Comparison of ENCODE assay signal across 14 mouse cellular contexts in genomic region chr14:25318909-25319308, GRCm38 (mm10).
DNase-seq lines count a peak whose midpoint lies in the region; ATAC-seq and TF ChIP-seq lines count a peak whose summit lies in the region.
"Had no signal": no experiment of that assay in that cellular context is flagged by ENCODE, and none has a peak within 500 bp of the region (broad histone marks: within the 10 kb centered on the region; RNA-seq: fewer than 3 reads in every experiment).

No protein-coding gene starts in this region.

- H3K4me3 ChIP-seq in lung, embryonic 14.5 days (ENCODE audit: low read depth, low read length) = no peak overlapping the region
- no peak overlapping the region for H3K4me3 ChIP-seq in lung, adult 2 months (replicated peaks; ENCODE audit: extremely low read depth, low read depth, low read length)
- no peak overlapping the region for H3K4me3 ChIP-seq in forebrain, embryonic 12.5 days (replicated peaks)
- no peak overlapping the region for H3K4me3 ChIP-seq in limb, embryonic 10.5 days
- no peak overlapping the region for H3K4me3 ChIP-seq in neural tube, embryonic 12.5 days
- H3K4me3 ChIP-seq: limb, embryonic 15.5 days had no signal

- no peaks in the 10 kb centered on the region for H3K27me3 ChIP-seq in lung, embryonic 14.5 days (ENCODE audit: insufficient read depth, low read length)
- no peaks in the 10 kb centered on the region for H3K27me3 ChIP-seq in forebrain, embryonic 12.5 days
- peaks cover 42% of the 10 kb centered on the region for H3K27me3 ChIP-seq in limb, embryonic 10.5 days (ENCODE audit: low read depth, poor library complexity, severe bottlenecking)
- H3K27me3 ChIP-seq in neural tube, embryonic 12.5 days (replicated peaks) = no peaks in the 10 kb centered on the region
- H3K27me3 ChIP-seq: limb, embryonic 15.5 days; Patski had no signal

- H3K9me3 ChIP-seq in lung, embryonic 14.5 days (ENCODE audit: low read depth, low read length) = no peaks in the 10 kb centered on the region
- no peaks in the 10 kb centered on the region for H3K9me3 ChIP-seq in forebrain, embryonic 12.5 days
- H3K9me3 ChIP-seq in limb, embryonic 10.5 days (replicated peaks) = no peaks in the 10 kb centered on the region
- no peaks in the 10 kb centered on the region for H3K9me3 ChIP-seq in neural tube, embryonic 12.5 days
- H3K9me3 ChIP-seq: limb, embryonic 15.5 days had no signal

- H3K4me2 ChIP-seq in lung, embryonic 14.5 days = no peak overlapping the region
- peak overlapping the region; percentile 42; the same call in 1 of the 2 replicates for H3K4me2 ChIP-seq in forebrain, embryonic 12.5 days
- 0 out of 2 replicates have a peak overlapping the region, but pooled peaks have one; percentile 52 for H3K4me2 ChIP-seq in neural tube, embryonic 12.5 days (replicated peaks)

- no peak for ATAC-seq in lung, embryonic 14.5 days (ENCODE audit: insufficient read depth)
- no peak for ATAC-seq in forebrain, embryonic 12.5 days (ENCODE audit: low FRiP score)
- ATAC-seq in neural tube, embryonic 12.5 days (ENCODE audit: low FRiP score, low read depth) = no peak
- ATAC-seq in CD4-positive, CD25-positive, alpha-beta regulatory T cell, adult 4 months = no peak
- ATAC-seq: Patski had no signal

- 68% methylated on average over 12 of the region's 12 CpGs for WGBS in lung, embryonic 14.5 days
- 86% methylated on average over 12 of the region's 12 CpGs for WGBS in lung, adult 2 months
- 42% methylated on average over 12 of the region's 12 CpGs for WGBS in forebrain, embryonic 12.5 days
- WGBS in limb, embryonic 10.5 days = 70% methylated on average over 12 of the region's 12 CpGs
- WGBS in neural tube, embryonic 12.5 days = 39% methylated on average over 12 of the region's 12 CpGs

- H3K4me1 ChIP-seq in lung, embryonic 14.5 days (ENCODE audit: insufficient read depth) = peaks cover 15% of the 10 kb centered on the region
- H3K4me1 ChIP-seq in lung, adult 2 months (ENCODE audit: control insufficient read depth, insufficient read depth, low read length) = no peaks in the 10 kb centered on the region; the same call in 1 of the 2 replicates
- peaks cover 77% of the 10 kb centered on the region for H3K4me1 ChIP-seq in forebrain, embryonic 12.5 days
- peaks cover 66% of the 10 kb centered on the region for H3K4me1 ChIP-seq in limb, embryonic 10.5 days
- peaks cover 57% of the 10 kb centered on the region for H3K4me1 ChIP-seq in neural tube, embryonic 12.5 days

- TF ChIP-seq CTCF in lung, embryonic 14.5 days (IDR thresholded peaks at IDR 0.05; ENCODE audit: low read depth) = no peak
- TF ChIP-seq CTCF in lung, adult 2 months (IDR thresholded peaks at IDR 0.05; ENCODE audit: insufficient read depth, low read length) = no peak

- TF ChIP-seq POLR2A in lung, adult 2 months (IDR thresholded peaks at IDR 0.05; ENCODE audit: borderline replicate concordance, extremely low read depth, low read depth, low read length) = no peak

- DNase-seq in lung, embryonic 14.5 days = no peak
- no peak for DNase-seq in lung, adult 2 months
- DNase-seq in limb, embryonic 10.5 days (ENCODE audit: low spot score) = no peak
- no peak for DNase-seq in adrenal gland, postnatal 14 days
- DNase-seq in liver = no peak
- DNase-seq: adrenal gland, postnatal 36 days; cerebellum, adult 11-12 months; heart, postnatal 10 days; kidney, adult 11 months had no signal

- no peak overlapping the region for H3K9ac ChIP-seq in lung, embryonic 14.5 days
- H3K9ac ChIP-seq in forebrain, embryonic 12.5 days = no peak overlapping the region; the same call in 1 of the 2 replicates
- H3K9ac ChIP-seq in neural tube, embryonic 12.5 days = no peak overlapping the region

- peak overlapping the region; percentile 88; the same call in 1 of the 2 replicates for H3K27ac ChIP-seq in lung, embryonic 14.5 days (ENCODE audit: low read depth)
- H3K27ac ChIP-seq in forebrain, embryonic 12.5 days = peak overlapping the region; percentile 98
- H3K27ac ChIP-seq in limb, embryonic 10.5 days = peak overlapping the region; percentile 89; the same call in 1 of the 2 replicates
- 0 out of 2 replicates have a peak overlapping the region, but pooled peaks have one; percentile 2 for H3K27ac ChIP-seq in neural tube, embryonic 12.5 days

- H3K36me3 ChIP-seq in lung, embryonic 14.5 days (ENCODE audit: insufficient read depth) = no peaks in the 10 kb centered on the region
- no peaks in the 10 kb centered on the region for H3K36me3 ChIP-seq in forebrain, embryonic 12.5 days (replicated peaks)
- H3K36me3 ChIP-seq in limb, embryonic 10.5 days = no peaks in the 10 kb centered on the region
- H3K36me3 ChIP-seq in neural tube, embryonic 12.5 days = no peaks in the 10 kb centered on the region
- H3K36me3 ChIP-seq: limb, embryonic 15.5 days had no signal

Comparison
In these comparisons a context has a peak if more than half of its experiments do, and no peak if none do; other contexts are left out.
1. H3K27ac ChIP-seq: peak in every context shown above with its lines; median percentile 98 in forebrain, embryonic 12.5 days; 89 in limb, embryonic 10.5 days; 88 in lung, embryonic 14.5 days; 2 in neural tube, embryonic 12.5 days.